Mouse (Mus musculus): ENCODE measurements around the gene Mmel1.

GRCm38 (mm10) chr4:154877864-154878548, 8.6 kb downstream of the Mmel1 start:
- peak; percentile 61 for TF ChIP-seq CTCF (IDR thresholded peaks at IDR 0.05; ENCODE audit: low read depth, low read length)
- TF ChIP-seq POLR2A (IDR thresholded peaks at IDR 0.05; ENCODE audit: borderline replicate concordance, low read depth, low read length) = no peak

All from bone marrow macrophage, adult 2 months (primary cell).